Mouse (Mus musculus): ENCODE measurements around the gene Ngfr. TPM values are rescaled to one million over a fixed set of nuclear protein-coding genes. Genes with fewer than 3 reads are reported as not detected.

Gene Ngfr
- total and polyA plus RNA-seq, 2 experiments from 2014 or later: 31.0 to 53.2 TPM

- no peak overlapping the region for H3K4me3 ChIP-seq (ENCODE audit: low read length)
- no peak for ATAC-seq
- no peak overlapping the region for H3K4me2 ChIP-seq (ENCODE audit: low read depth, low read length)
- H3K27me3 ChIP-seq (ENCODE audit: insufficient read depth, low read length): no peaks in the 10 kb centered on the region
- no peaks in the 10 kb centered on the region for H3K9me3 ChIP-seq (ENCODE audit: low read length)
- no peaks in the 10 kb centered on the region for H3K36me3 ChIP-seq (ENCODE audit: insufficient read depth, low read length)
- no peak for DNase-seq (ENCODE audit: low spot score)
- 46% methylated on average over 9 of the region's 9 CpGs for WGBS
- TF ChIP-seq CTCF (IDR thresholded peaks at IDR 0.05; ENCODE audit: low read depth): no peak
- H3K9ac ChIP-seq (replicated peaks; ENCODE audit: low read length): no peak overlapping the region
- peaks cover 5% of the 10 kb centered on the region; the same call in 1 of the 2 replicates for H3K4me1 ChIP-seq (ENCODE audit: insufficient read depth, low read length)
- no peak overlapping the region for H3K27ac ChIP-seq
Measured at GRCm38 (mm10) chr11:95621541-95622130, 34.1 kb upstream of the Ngfr start.

- ATAC-seq (no peak), DNase-seq (ENCODE audit: low spot score) (no peak)
- Histone ChIP-seq H3K36me3 (ENCODE audit: insufficient read depth, low read length) (no peaks in the 10 kb centered on the region), H3K4me3 (ENCODE audit: low read length) (no peak overlapping the region), H3K4me1 (ENCODE audit: insufficient read depth, low read length) (peaks cover 5% of the 10 kb centered on the region; the same call in 1 of the 2 replicates), H3K9ac (replicated peaks; ENCODE audit: low read length) (no peak overlapping the region), H3K4me2 (ENCODE audit: low read depth, low read length) (no peak overlapping the region), H3K27ac (no peak overlapping the region), H3K9me3 (ENCODE audit: low read length) (no peaks in the 10 kb centered on the region), H3K27me3 (ENCODE audit: insufficient read depth, low read length) (no peaks in the 10 kb centered on the region)
- no peak for TF ChIP-seq CTCF (IDR thresholded peaks at IDR 0.05; ENCODE audit: low read depth)
- WGBS: 50% methylated on average over 4 of the region's 4 CpGs
Measured at GRCm38 (mm10) chr11:95621010-95621409, 33.5 kb upstream of the Ngfr start.

DNA sequence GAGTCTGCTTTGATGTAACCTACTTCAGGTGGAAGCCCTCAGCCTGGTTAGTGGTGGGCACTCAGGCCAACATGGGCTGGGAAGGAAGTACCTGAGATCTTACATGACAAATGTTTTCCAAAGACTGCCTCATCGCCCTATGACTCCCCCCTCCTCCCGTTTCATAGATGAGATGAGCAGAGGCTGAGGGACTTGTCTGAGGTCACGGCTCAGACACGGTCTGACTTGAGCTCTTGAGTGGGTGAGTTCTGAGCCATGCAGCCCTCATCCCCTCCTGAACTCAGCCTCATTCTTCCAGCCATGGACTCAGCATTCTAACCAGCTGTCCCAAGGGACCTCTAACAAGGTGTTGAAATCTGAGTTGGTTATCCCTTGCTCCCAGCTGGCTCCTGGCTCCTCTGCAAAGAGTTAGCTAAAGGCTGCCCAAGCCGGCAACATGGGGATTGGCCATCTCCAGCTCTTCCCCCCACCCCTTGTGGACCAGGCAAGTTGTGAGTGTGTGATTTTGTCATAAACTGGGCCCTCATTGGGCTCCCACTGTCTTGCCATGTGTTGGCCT lies 32.4 kb upstream of the Ngfr start:
- no peak for DNase-seq (ENCODE audit: low spot score)
- Histone ChIP-seq H3K27ac (no peak overlapping the region), H3K9ac (replicated peaks; ENCODE audit: low read length) (no peak overlapping the region), H3K27me3 (ENCODE audit: insufficient read depth, low read length) (no peaks in the 10 kb centered on the region), H3K9me3 (ENCODE audit: low read length) (no peaks in the 10 kb centered on the region), H3K4me2 (ENCODE audit: low read depth, low read length) (no peak overlapping the region), H3K36me3 (ENCODE audit: insufficient read depth, low read length) (no peaks in the 10 kb centered on the region), H3K4me1 (ENCODE audit: insufficient read depth, low read length) (peaks cover 5% of the 10 kb centered on the region; the same call in 1 of the 2 replicates), H3K4me3 (ENCODE audit: low read length) (no peak overlapping the region)
- WGBS: 86% methylated on average over 5 of the region's 5 CpGs
- ATAC-seq: no peak
- no peak for TF ChIP-seq CTCF (IDR thresholded peaks at IDR 0.05; ENCODE audit: low read depth)

GRCm38 (mm10) chr11:95619081-95619480 lies 31.5 kb upstream of the Ngfr start:
- Histone ChIP-seq H3K27ac (no peak overlapping the region), H3K4me2 (ENCODE audit: low read depth, low read length) (no peak overlapping the region), H3K9me3 (ENCODE audit: low read length) (no peaks in the 10 kb centered on the region), H3K4me1 (ENCODE audit: insufficient read depth, low read length) (peaks cover 5% of the 10 kb centered on the region; the same call in 1 of the 2 replicates), H3K4me3 (ENCODE audit: low read length) (no peak overlapping the region), H3K9ac (replicated peaks; ENCODE audit: low read length) (no peak overlapping the region), H3K36me3 (ENCODE audit: insufficient read depth, low read length) (no peaks in the 10 kb centered on the region), H3K27me3 (ENCODE audit: insufficient read depth, low read length) (no peaks in the 10 kb centered on the region)
- TF ChIP-seq CTCF (IDR thresholded peaks at IDR 0.05; ENCODE audit: low read depth): no peak
- DNase-seq (ENCODE audit: low spot score): peak; percentile 55
- ATAC-seq: 0 out of 2 replicates have a peak, but pooled peaks have one; percentile 28
- 42% methylated on average over 3 of the region's 3 CpGs for WGBS

DNA sequence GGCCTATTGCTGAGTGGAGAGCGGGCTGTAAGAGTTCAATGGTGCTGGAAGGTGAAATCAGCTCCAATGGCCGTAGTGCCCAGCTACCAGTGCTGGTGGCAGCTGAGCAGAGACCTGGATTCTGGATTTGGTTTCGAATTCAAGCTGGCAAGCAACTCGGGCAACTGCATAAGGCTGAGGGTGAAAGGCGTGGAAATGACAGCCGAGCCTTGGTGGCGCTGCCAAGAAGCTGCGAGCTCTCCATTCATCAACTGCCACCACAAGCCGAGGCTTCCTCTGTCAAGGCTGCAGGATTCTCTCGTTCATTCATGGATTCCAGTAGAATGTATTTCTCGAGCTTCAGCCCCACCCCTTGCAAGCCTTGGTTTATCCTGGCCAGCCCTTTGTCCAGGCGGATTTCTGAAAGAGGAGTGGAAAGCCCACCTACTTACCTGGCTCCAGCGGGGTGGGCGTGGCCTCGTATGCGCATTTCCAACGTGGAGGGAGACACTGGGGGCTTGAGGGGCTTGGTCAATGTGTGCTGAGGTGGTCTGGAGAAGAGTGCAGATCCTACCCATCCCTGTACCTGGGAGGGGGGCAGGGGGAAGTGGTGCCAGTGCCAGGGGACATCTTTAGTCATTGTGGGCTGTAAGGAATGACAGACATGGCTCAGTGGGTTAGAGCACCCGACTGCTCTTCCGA lies 30.4 kb upstream of the Ngfr start:
- Histone ChIP-seq H3K4me3 (ENCODE audit: low read length) (no peak overlapping the region), H3K27ac (peak overlapping the region; percentile 51; the same call in 1 of the 2 replicates), H3K9ac (replicated peaks; ENCODE audit: low read length) (no peak overlapping the region), H3K27me3 (ENCODE audit: insufficient read depth, low read length) (no peaks in the 10 kb centered on the region), H3K4me2 (ENCODE audit: low read depth, low read length) (peak overlapping the region; percentile 28), H3K4me1 (ENCODE audit: insufficient read depth, low read length) (peaks cover 5% of the 10 kb centered on the region; the same call in 1 of the 2 replicates), H3K9me3 (ENCODE audit: low read length) (no peaks in the 10 kb centered on the region), H3K36me3 (ENCODE audit: insufficient read depth, low read length) (no peaks in the 10 kb centered on the region)
- peak; percentile 68 for ATAC-seq
- 37% methylated on average over 19 of the region's 19 CpGs for WGBS
- TF ChIP-seq CTCF (IDR thresholded peaks at IDR 0.05; ENCODE audit: low read depth): no peak
- peak; percentile 79 for DNase-seq (ENCODE audit: low spot score)

DNA sequence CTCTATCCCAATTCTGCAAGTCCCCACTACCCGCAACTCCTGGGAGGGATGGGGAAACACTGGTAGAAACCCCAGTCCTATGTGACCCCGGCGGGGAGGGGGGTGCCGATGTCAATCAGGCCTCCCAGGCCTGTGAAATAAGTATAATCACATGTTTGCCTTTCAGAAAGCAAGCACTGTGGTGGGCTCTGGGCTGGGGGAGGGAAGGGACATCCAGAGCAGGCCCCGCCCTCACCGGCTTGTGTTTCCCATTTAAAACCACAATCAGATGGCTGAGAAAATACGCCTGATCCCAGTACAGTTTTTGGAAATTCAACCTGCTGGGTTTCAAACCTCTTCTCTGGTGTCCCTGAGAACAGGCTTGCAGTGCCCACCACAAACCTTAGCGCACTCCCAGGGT lies 27.2 kb upstream of the Ngfr start:
- H3K27ac ChIP-seq: no peak overlapping the region
- H3K27me3 ChIP-seq (ENCODE audit: insufficient read depth, low read length): no peaks in the 10 kb centered on the region
- no peak overlapping the region for H3K4me2 ChIP-seq (ENCODE audit: low read depth, low read length)
- H3K9me3 ChIP-seq (ENCODE audit: low read length): no peaks in the 10 kb centered on the region
- H3K4me1 ChIP-seq (ENCODE audit: insufficient read depth, low read length): peaks cover 10% of the 10 kb centered on the region; the same call in 1 of the 2 replicates
- TF ChIP-seq CTCF (IDR thresholded peaks at IDR 0.05; ENCODE audit: low read depth): no peak
- ATAC-seq (no peak), DNase-seq (ENCODE audit: low spot score) (no peak)
- no peak overlapping the region for H3K9ac ChIP-seq (replicated peaks; ENCODE audit: low read length)
- 87% methylated on average over 8 of the region's 8 CpGs for WGBS
- H3K4me3 ChIP-seq (ENCODE audit: low read length): no peak overlapping the region
- no peaks in the 10 kb centered on the region for H3K36me3 ChIP-seq (ENCODE audit: insufficient read depth, low read length)

Measured in hindbrain, postnatal 0 days (tissue).